Mouse (Mus musculus): ENCODE results near the gene Ldlrap1.

Gene Ldlrap1

GRCm38 (mm10) chr4:134775234-134775944 is 7.6 kb upstream of the Ldlrap1 start:
- DNase-seq: no peak

- DNase-seq: no peak
These were observed 6.3 kb upstream of the Ldlrap1 start for GRCm38 (mm10) chr4:134774126-134774525.

GRCm38 (mm10) chr4:134772805-134773674 is 5.2 kb upstream of the Ldlrap1 start:
- DNase-seq: no peak

- no peak for DNase-seq
These were observed 2.1 kb upstream of the Ldlrap1 start for GRCm38 (mm10) chr4:134769891-134770290.

GRCm38 (mm10) chr4:134769081-134769811 is 1.4 kb upstream of the Ldlrap1 start:
- no peak for DNase-seq

GRCm38 (mm10) chr4:134768226-134768888 is 533 bp upstream of the Ldlrap1 start:
- no peak for DNase-seq

GRCm38 (mm10) chr4:134766904-134767425 is 859 bp downstream of the Ldlrap1 start:
- DNase-seq: no peak

GRCm38 (mm10) chr4:134766277-134766676 is 1.5 kb downstream of the Ldlrap1 start:
- no peak for DNase-seq

GRCm38 (mm10) chr4:134764333-134764732 is 3.5 kb downstream of the Ldlrap1 start:
- DNase-seq: no peak

GRCm38 (mm10) chr4:134762360-134762759 is 5.5 kb downstream of the Ldlrap1 start:
- DNase-seq: no peak

- DNase-seq: no peak
These were observed 7.0 kb downstream of the Ldlrap1 start for GRCm38 (mm10) chr4:134760793-134761201.

GRCm38 (mm10) chr4:134760281-134760680 is 7.5 kb downstream of the Ldlrap1 start:
- DNase-seq: no peak

- DNase-seq: no peak
These were observed 8.3 kb downstream of the Ldlrap1 start for GRCm38 (mm10) chr4:134759564-134759963.

GRCm38 (mm10) chr4:134758922-134759321 is 8.9 kb downstream of the Ldlrap1 start:
- DNase-seq: no peak

GRCm38 (mm10) chr4:134758367-134758766 is 9.5 kb downstream of the Ldlrap1 start:
- no peak for DNase-seq

- no peak for DNase-seq
These were observed 10.9 kb downstream of the Ldlrap1 start for GRCm38 (mm10) chr4:134756953-134757352.

GRCm38 (mm10) chr4:134754941-134755340 is 12.9 kb downstream of the Ldlrap1 start:
- DNase-seq: no peak

- no peak for DNase-seq
These were observed 13.5 kb downstream of the Ldlrap1 start for GRCm38 (mm10) chr4:134754371-134754770.

- no peak for DNase-seq
These were observed 14.1 kb downstream of the Ldlrap1 start for GRCm38 (mm10) chr4:134753516-134754261.

GRCm38 (mm10) chr4:134752911-134753426 is 14.9 kb downstream of the Ldlrap1 start:
- DNase-seq: no peak

- no peak for DNase-seq
These were observed 16.0 kb downstream of the Ldlrap1 start for GRCm38 (mm10) chr4:134751682-134752380.

Data from right cerebral cortex, postnatal 25 days (tissue).